Comparison of ENCODE assay signal across 8 mouse cellular contexts in genomic region chr5:110493785-110494184, GRCm38 (mm10). TPM values are rescaled to one million over a fixed set of nuclear protein-coding genes. Genes with fewer than 3 reads are reported as not detected.
DNase-seq lines count a peak whose midpoint lies in the region; ATAC-seq and TF ChIP-seq lines count a peak whose summit lies in the region.

No protein-coding gene starts in this region.

- peak; percentile 70 for ATAC-seq in intestine, embryonic 14.5 days (replicated peaks; ENCODE audit: low FRiP score, low TSS enrichment, low read depth)
- peak; percentile 53; the same call in 1 of the 2 replicates for ATAC-seq in midbrain, embryonic 14.5 days (ENCODE audit: low FRiP score, low TSS enrichment)

- no peaks in the 10 kb centered on the region for H3K9me3 ChIP-seq in intestine, embryonic 14.5 days (ENCODE audit: control insufficient read depth, low read length)
- H3K9me3 ChIP-seq in midbrain, embryonic 14.5 days (ENCODE audit: control insufficient read depth, low read length): no peaks in the 10 kb centered on the region

- WGBS in intestine, embryonic 14.5 days: 4% methylated on average over 4 of the region's 4 CpGs
- WGBS in midbrain, embryonic 14.5 days: 7% methylated on average over 4 of the region's 4 CpGs
- WGBS in spleen, adult 2 months: 4% methylated on average over 4 of the region's 4 CpGs

- H3K4me2 ChIP-seq in intestine, embryonic 14.5 days (ENCODE audit: low read length): no peak overlapping the region
- H3K4me2 ChIP-seq in midbrain, embryonic 14.5 days (ENCODE audit: low read length): peak overlapping the region; percentile 9

- no peak for TF ChIP-seq POLR2A in spleen, adult 2 months (IDR thresholded peaks at IDR 0.05; ENCODE audit: low read depth, low read length)

- no peaks in the 10 kb centered on the region for H3K36me3 ChIP-seq in intestine, embryonic 14.5 days (ENCODE audit: control insufficient read depth, insufficient read depth, low read length)
- H3K36me3 ChIP-seq in midbrain, embryonic 14.5 days (ENCODE audit: control insufficient read depth, insufficient read depth, low read length): no peaks in the 10 kb centered on the region
- no peaks in the 10 kb centered on the region for H3K36me3 ChIP-seq in spleen, adult 2 months (ENCODE audit: control insufficient read depth, insufficient read depth, low read length)

- DNase-seq in 3T3-L1 (ENCODE audit: low read depth, low spot score): peak; percentile 95
- peak; percentile 73 for DNase-seq in adrenal gland, adult 2 months
- peak; percentile 87 for DNase-seq in embryo, embryonic 10.5 days (ENCODE audit: low spot score)
- DNase-seq in gastrocnemius, postnatal 14 days: peak; percentile 87
- DNase-seq in intestine, embryonic 14.5 days (ENCODE audit: low spot score): peak; percentile 87
- DNase-seq in left cerebral cortex, adult 8-10 months (ENCODE audit: low spot score in 2 of 2): peak; percentile 32 to 60
- DNase-seq in midbrain, embryonic 14.5 days: peak; percentile 92
- DNase-seq in spleen, adult 2 months (ENCODE audit: low read depth in 1 of 2, low spot score in 2 of 2): peak in 1 of 2 experiments; percentile 26

- H3K9ac ChIP-seq in intestine, embryonic 14.5 days (ENCODE audit: low read length): no peak overlapping the region
- H3K9ac ChIP-seq in midbrain, embryonic 14.5 days (replicated peaks; ENCODE audit: low read length): no peak overlapping the region

- peak; percentile 63; the same call in 1 of the 2 replicates for TF ChIP-seq CTCF in spleen, adult 2 months (IDR thresholded peaks at IDR 0.05; ENCODE audit: extremely low read depth, insufficient read depth, insufficient read length, insufficient replicate concordance)

- H3K27ac ChIP-seq in intestine, embryonic 14.5 days (ENCODE audit: low read depth): no peak overlapping the region
- peak overlapping the region; percentile 28; the same call in 1 of the 2 replicates for H3K27ac ChIP-seq in midbrain, embryonic 14.5 days (replicated peaks; ENCODE audit: low read depth, low read length)
- H3K27ac ChIP-seq in spleen, adult 2 months (ENCODE audit: insufficient read depth, low read length): no peak overlapping the region

- intact Hi-C loops in gastrocnemius, postnatal 14 days (cut with DNase I; ENCODE audit: low total_unique reads): loop anchor here (2.0 kb wide), 1 partner anchor 139 kb away; no protein-coding TSS in a partner anchor

- H3K4me1 ChIP-seq in intestine, embryonic 14.5 days (replicated peaks; ENCODE audit: control insufficient read depth, insufficient read depth, low read length): no peaks in the 10 kb centered on the region
- no peaks in the 10 kb centered on the region for H3K4me1 ChIP-seq in midbrain, embryonic 14.5 days (ENCODE audit: control insufficient read depth, insufficient read depth, low read length)
- H3K4me1 ChIP-seq in spleen, adult 2 months (ENCODE audit: control insufficient read depth, insufficient read depth, insufficient read length): no peaks in the 10 kb centered on the region

- no peak overlapping the region for H3K4me3 ChIP-seq in intestine, embryonic 14.5 days (ENCODE audit: low read depth, low read length)
- no peak overlapping the region for H3K4me3 ChIP-seq in midbrain, embryonic 14.5 days (replicated peaks; ENCODE audit: low read depth, low read length)
- no peak overlapping the region for H3K4me3 ChIP-seq in spleen, adult 2 months (ENCODE audit: extremely low read depth, insufficient read depth, insufficient read length)

- H3K27me3 ChIP-seq in intestine, embryonic 14.5 days (replicated peaks; ENCODE audit: control insufficient read depth, insufficient read depth, low read length): no peaks in the 10 kb centered on the region
- H3K27me3 ChIP-seq in midbrain, embryonic 14.5 days (ENCODE audit: control insufficient read depth, insufficient read depth, low read length): no peaks in the 10 kb centered on the region
- H3K27me3 ChIP-seq in spleen, adult 2 months (ENCODE audit: control insufficient read depth, insufficient read depth, low read length): no peaks in the 10 kb centered on the region

RNA-seq across cellular contexts. Expression of gene Fbrsl1, which starts 45.5 kb away (rescaled TPM):
- total RNA-seq in adrenal gland, adult 2 months (2021): 10 to 100 TPM; 56.7 to 67.2 TPM
- 267 and 295 TPM in 2 replicates for polyA plus RNA-seq in adrenal gland, adult 2 months (2012; rRNA removed)
- total RNA-seq in gastrocnemius, postnatal 14 days (2021): 10 to 100 TPM; 25.7 to 26.5 TPM
- 9.4 and 13.3 TPM in 2 replicates for polyA plus RNA-seq in intestine, embryonic 14.5 days (2014; fragmentation: Nextera tagmentation; extraction: Ambion mirVana)
- 10 to 100 TPM; 60.3 to 72.8 (median 66.9) TPM for total RNA-seq in left cerebral cortex, adult 8-10 months (2022)
- 20.7 and 22.0 TPM in 2 replicates for polyA plus RNA-seq in midbrain, embryonic 14.5 days (2014; fragmentation: Nextera tagmentation; extraction: Ambion mirVana)
- 73.9 and 133 TPM in 2 replicates for polyA plus RNA-seq in spleen, adult 2 months (2012; rRNA removed)

RNA-seq across cellular contexts. Expression of gene Galnt9, which starts 50.4 kb away (rescaled TPM):
- under 1 TPM in 1 of 2 experiments, not detected in 1; 0.14 TPM for total RNA-seq in adrenal gland, adult 2 months (2021)
- 0.25 and 0.41 TPM in 2 replicates for polyA plus RNA-seq in adrenal gland, adult 2 months (2012; rRNA removed)
- not detected for total RNA-seq in gastrocnemius, postnatal 14 days (2021)
- 0.50 and 0.80 TPM in 2 replicates for polyA plus RNA-seq in intestine, embryonic 14.5 days (2014; fragmentation: Nextera tagmentation; extraction: Ambion mirVana)
- total RNA-seq in left cerebral cortex, adult 8-10 months (2022): 10 to 100 TPM; 61.9 to 87.7 (median 73.3) TPM
- polyA plus RNA-seq in midbrain, embryonic 14.5 days (2014; fragmentation: Nextera tagmentation; extraction: Ambion mirVana): 19.4 and 23.7 TPM in 2 replicates
- 1.3 TPM in 2 replicates for polyA plus RNA-seq in spleen, adult 2 months (2012; rRNA removed)
